Mouse (Mus musculus) lung, postnatal 0 days (tissue): ENCODE data around the gene Clec2e.
A peak's percentile ranks its signal among the peaks of the same experiment; 100 is the strongest.

Source experiments
- CTCF ChIP-seq: IDR thresholded peaks from 2 replicates; pipeline ENCODE4 v1.5.1; 2016; ENCODE audit warnings: antibody characterized with exemption, mild to moderate bottlenecking
- EP300 ChIP-seq: IDR thresholded peaks from 2 replicates; pipeline ENCODE4 v1.6.1; 2016; ENCODE audit warnings: antibody characterized with exemption, mild to moderate bottlenecking, control low read depth

DNA sequence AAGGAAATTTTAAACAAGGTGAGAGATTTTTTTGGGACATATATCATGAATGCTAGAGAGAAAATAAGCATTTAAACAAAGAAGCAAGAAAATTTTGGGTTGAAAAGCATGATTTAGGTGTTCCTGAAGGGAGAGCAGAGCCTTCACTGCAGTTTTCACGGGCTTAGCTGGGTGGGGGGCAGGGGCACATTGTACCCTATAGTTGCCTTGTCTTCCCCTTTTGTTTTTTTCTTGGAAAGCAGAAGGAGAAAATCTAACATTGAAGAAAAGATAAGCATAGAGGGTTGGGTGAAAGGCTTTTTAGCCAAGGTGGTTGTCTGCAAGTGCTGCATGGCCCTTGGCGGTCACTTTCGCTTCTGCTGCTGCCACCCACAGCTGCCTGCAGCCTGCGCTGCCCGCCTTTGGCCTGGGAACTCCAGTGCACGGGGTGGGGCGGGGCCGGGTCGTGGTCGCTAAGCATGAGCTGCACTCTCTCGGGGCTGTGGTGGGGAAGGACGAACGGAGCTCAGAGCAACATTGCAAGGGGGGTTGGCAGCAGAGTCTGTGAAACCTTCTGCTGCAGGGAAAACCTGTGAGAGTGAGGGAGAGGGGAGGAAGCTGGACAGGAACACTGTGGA, 51.7 kb downstream of the Clec2e start:
- TF ChIP-seq CTCF = peak; percentile 53
- TF ChIP-seq EP300 = no peak
